15 mouse cellular contexts compared by ENCODE assay signal in the genomic region with DNA sequence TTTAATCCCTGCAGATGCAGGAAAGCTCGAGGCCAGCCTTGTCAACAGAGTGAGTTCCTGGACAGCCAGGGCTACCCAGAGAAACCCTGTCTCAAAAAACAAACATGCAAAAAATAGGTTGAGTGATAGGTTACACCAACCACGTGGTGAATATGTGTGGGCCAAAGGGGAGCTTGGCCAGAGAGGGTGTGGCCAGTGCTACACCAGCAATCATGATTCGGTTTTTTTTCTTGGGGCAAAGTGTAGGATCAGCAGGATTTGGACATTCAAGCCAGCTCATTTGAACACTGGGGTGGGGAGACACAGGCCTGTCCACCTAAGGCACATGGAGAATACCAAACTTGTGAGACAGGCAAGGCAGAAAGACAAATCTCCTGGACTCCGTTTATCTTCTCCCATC. TPM values are rescaled to one million over a fixed set of nuclear protein-coding genes. Genes with fewer than 3 reads are reported as not detected.
A peak's percentile ranks its signal among the peaks of the same experiment; 100 is the strongest.
DNase-seq lines count a peak whose midpoint lies in the region; ATAC-seq lines count a peak whose summit lies in the region.
"Had no signal": no experiment of that assay in that cellular context is flagged by ENCODE, and none has a peak within 500 bp of the region (broad histone marks: within the 10 kb centered on the region; RNA-seq: fewer than 3 reads in every experiment).

No protein-coding gene starts in this region.

- DNase-seq in heart, adult 8-10 months (ENCODE audit: low spot score): no peak
- DNase-seq in 416B (ENCODE audit: low read depth) (peak; percentile 63), ZHBTc4 (ENCODE audit: low read depth, low spot score) (peak; percentile 66)
- peak; percentile 45 to 71 for DNase-seq in kidney, postnatal 36 days
- no peak for DNase-seq in hindbrain, embryonic 14.5 days (ENCODE audit: low spot score)
- DNase-seq in midbrain, embryonic 11.5 days (ENCODE audit: low spot score, missing footprints): no peak
- no peak for DNase-seq in right cerebral cortex, adult 18-20 months
- DNase-seq: cerebellum, adult 11 months; right cerebral cortex, postnatal 4 days; thymus, adult 2 months had no signal

- H3K9me3 ChIP-seq in heart, embryonic 11.5 days (replicated peaks; ENCODE audit: control insufficient read depth, low read length): no peaks in the 10 kb centered on the region
- H3K9me3 ChIP-seq in hindbrain, embryonic 14.5 days (ENCODE audit: control insufficient read depth, low read length): no peaks in the 10 kb centered on the region
- no peaks in the 10 kb centered on the region for H3K9me3 ChIP-seq in midbrain, embryonic 11.5 days (ENCODE audit: control insufficient read depth, low read length)
- H3K9me3 ChIP-seq: forebrain, embryonic 10.5 days; limb, embryonic 12.5 days; neural tube, embryonic 13.5 days had no signal

- H3K27ac ChIP-seq in heart, embryonic 11.5 days (ENCODE audit: low read depth, low read length): peak overlapping the region; percentile 92
- H3K27ac ChIP-seq in hindbrain, embryonic 14.5 days: no peak overlapping the region
- no peak overlapping the region for H3K27ac ChIP-seq in midbrain, embryonic 11.5 days (ENCODE audit: low read depth, low read length)
- H3K27ac ChIP-seq: forebrain, embryonic 10.5 days; limb, embryonic 12.5 days; neural tube, embryonic 13.5 days had no signal

- no peak overlapping the region for H3K4me2 ChIP-seq in heart, embryonic 11.5 days
- no peak overlapping the region for H3K4me2 ChIP-seq in hindbrain, embryonic 14.5 days (replicated peaks)
- H3K4me2 ChIP-seq in midbrain, embryonic 11.5 days: no peak overlapping the region
- H3K4me2 ChIP-seq: limb, embryonic 12.5 days; neural tube, embryonic 13.5 days had no signal

- 63% methylated on average over 4 of the region's 4 CpGs for WGBS in heart, embryonic 11.5 days (ENCODE audit: insufficient replicate concordance)
- 77% methylated on average over 4 of the region's 4 CpGs for WGBS in hindbrain, embryonic 14.5 days
- 72% methylated on average over 4 of the region's 4 CpGs for WGBS in midbrain, embryonic 11.5 days

- no peak overlapping the region for H3K9ac ChIP-seq in heart, embryonic 11.5 days (ENCODE audit: low read depth, low read length)
- H3K9ac ChIP-seq in hindbrain, embryonic 14.5 days: no peak overlapping the region
- H3K9ac ChIP-seq in midbrain, embryonic 11.5 days (ENCODE audit: low read length): no peak overlapping the region
- H3K9ac ChIP-seq: limb, embryonic 12.5 days; neural tube, embryonic 13.5 days had no signal

- H3K4me3 ChIP-seq in heart, embryonic 11.5 days (ENCODE audit: low read depth, low read length): no peak overlapping the region
- no peak overlapping the region for H3K4me3 ChIP-seq in hindbrain, embryonic 14.5 days (replicated peaks; ENCODE audit: low read length)
- H3K4me3 ChIP-seq in midbrain, embryonic 11.5 days (ENCODE audit: low read depth, low read length): no peak overlapping the region
- H3K4me3 ChIP-seq: forebrain, embryonic 10.5 days; limb, embryonic 12.5 days; neural tube, embryonic 13.5 days had no signal

- H3K4me1 ChIP-seq in heart, embryonic 11.5 days (ENCODE audit: control insufficient read depth, insufficient read depth, low read length): peaks cover 10% of the 10 kb centered on the region
- no peaks in the 10 kb centered on the region for H3K4me1 ChIP-seq in hindbrain, embryonic 14.5 days (replicated peaks; ENCODE audit: control insufficient read depth, insufficient read depth, low read length)
- H3K4me1 ChIP-seq in midbrain, embryonic 11.5 days (ENCODE audit: control insufficient read depth, insufficient read depth, low read length): no peaks in the 10 kb centered on the region

- H3K27me3 ChIP-seq in heart, embryonic 11.5 days (ENCODE audit: control insufficient read depth, insufficient read depth, low read length): no peaks in the 10 kb centered on the region
- H3K27me3 ChIP-seq in hindbrain, embryonic 14.5 days (ENCODE audit: control insufficient read depth, insufficient read depth, low read length): no peaks in the 10 kb centered on the region
- H3K27me3 ChIP-seq in midbrain, embryonic 11.5 days (ENCODE audit: control insufficient read depth, insufficient read depth, low read length): no peaks in the 10 kb centered on the region
- H3K27me3 ChIP-seq: CH12.LX; limb, embryonic 12.5 days; neural tube, embryonic 13.5 days had no signal

- no peaks in the 10 kb centered on the region for H3K36me3 ChIP-seq in heart, embryonic 11.5 days (ENCODE audit: control insufficient read depth, insufficient read depth, low read length)
- no peaks in the 10 kb centered on the region for H3K36me3 ChIP-seq in hindbrain, embryonic 14.5 days (replicated peaks; ENCODE audit: control insufficient read depth, insufficient read depth)
- H3K36me3 ChIP-seq in midbrain, embryonic 11.5 days (ENCODE audit: control insufficient read depth, insufficient read depth, low read length): no peaks in the 10 kb centered on the region
- H3K36me3 ChIP-seq: forebrain, embryonic 10.5 days; limb, embryonic 12.5 days; neural tube, embryonic 13.5 days had no signal

- ATAC-seq in heart, embryonic 11.5 days (replicated peaks; ENCODE audit: insufficient number of reproducible peaks, low FRiP score, low TSS enrichment): 0 out of 2 replicates have a peak, but pooled peaks have one; percentile 31
- no peak for ATAC-seq in hindbrain, embryonic 14.5 days (ENCODE audit: low FRiP score)
- no peak for ATAC-seq in midbrain, embryonic 11.5 days (ENCODE audit: low FRiP score)

RNA-seq across cellular contexts. Expression of a gene that starts 14.1 kb away (rescaled TPM):
- polyA plus RNA-seq in heart, embryonic 11.5 days (2014; fragmentation: Nextera tagmentation; extraction: Ambion mirVana): 1,200 and 1,395 TPM in 2 replicates
- total RNA-seq in heart, adult 8-10 months (2022): 1,000 to 10,000 TPM; 2,287 to 2,565 (median 2,388) TPM
- polyA plus RNA-seq in hindbrain, embryonic 14.5 days (2014; fragmentation: Nextera tagmentation; extraction: Ambion mirVana): 198 and 205 TPM in 2 replicates
- polyA plus RNA-seq in midbrain, embryonic 11.5 days (2014; fragmentation: Nextera tagmentation; extraction: Ambion mirVana): 349 and 357 TPM in 2 replicates

RNA-seq across cellular contexts. Expression of a gene that starts 57.4 kb away (rescaled TPM):
- polyA plus RNA-seq in heart, embryonic 11.5 days (2014; fragmentation: Nextera tagmentation; extraction: Ambion mirVana): 5.9 and 8.5 TPM in 2 replicates
- total RNA-seq in heart, adult 8-10 months (2022): 10 to 100 TPM; 10.9 to 14.0 (median 11.7) TPM
- polyA plus RNA-seq in hindbrain, embryonic 14.5 days (2014; fragmentation: Nextera tagmentation; extraction: Ambion mirVana): 17.4 and 19.7 TPM in 2 replicates
- polyA plus RNA-seq in midbrain, embryonic 11.5 days (2014; fragmentation: Nextera tagmentation; extraction: Ambion mirVana): 9.6 and 10.5 TPM in 2 replicates

Comparison
In these comparisons a context has a peak if more than half of its experiments do, and no peak if none do; other contexts are left out.
1. DNase-seq: peak in 416B (single experiment), ZHBTc4 (single experiment) and kidney, postnatal 36 days (2 of 2); none in heart, adult 8-10 months (single experiment), hindbrain, embryonic 14.5 days (single experiment), midbrain, embryonic 11.5 days (single experiment) and right cerebral cortex, adult 18-20 months (single experiment).